Mouse (Mus musculus) spleen, embryonic (tissue): ENCODE data around the gene Id3.

Experiments
- CTCF ChIA-PET: fragments of 350-600 bp; sonication (Branson Sonifier 250); formaldehyde crosslinking; loops from one replicate; lab custom pipeline; 2022; lab: Charles Lee

Gene Id3

GRCm38 (mm10) chr4:136145362-136145885 is 2.1 kb downstream of the Id3 start:
- CTCF ChIA-PET: interaction anchor here (0.6 to 0.7 kb wide), 3 partner anchors 15 to 67 kb away, joined by 3 to 5 read pairs (median 3); no protein-coding TSS in a partner anchor

GRCm38 (mm10) chr4:136145991-136146711 is 2.9 kb downstream of the Id3 start:
- CTCF ChIA-PET: interaction anchor here (1.5 kb wide), 1 partner anchor 70 kb away, joined by 3 read pairs; no protein-coding TSS in a partner anchor

GRCm38 (mm10) chr4:136146712-136147154 is 3.4 kb downstream of the Id3 start:
- CTCF ChIA-PET: interaction anchor here (0.5 to 1.5 kb wide), 5 partner anchors 25 to 707 kb away, joined by 3 to 11 read pairs (median 5); no protein-coding TSS in a partner anchor

- CTCF ChIA-PET: interaction anchor here (0.6 to 1.5 kb wide), 6 partner anchors 21 to 271 kb away, joined by 3 to 6 read pairs (median 4); no protein-coding TSS in a partner anchor
These were observed 4.3 kb downstream of the Id3 start for GRCm38 (mm10) chr4:136147436-136148135.

GRCm38 (mm10) chr4:136148342-136149044 is 5.2 kb downstream of the Id3 start:
- CTCF ChIA-PET: interaction anchor here (0.6 to 1.0 kb wide), 4 partner anchors 12 to 272 kb away, joined by 3 to 5 read pairs (median 4); no protein-coding TSS in a partner anchor

- CTCF ChIA-PET: interaction anchor here (0.6 to 1.0 kb wide), 4 partner anchors 11 to 168 kb away, joined by 3 to 5 read pairs (median 4); no protein-coding TSS in a partner anchor
These were observed 5.7 kb downstream of the Id3 start for GRCm38 (mm10) chr4:136149045-136149379.

- CTCF ChIA-PET: interaction anchor here (0.6 to 0.7 kb wide), 2 partner anchors 14 to 82 kb away, joined by 3 read pairs; no protein-coding TSS in a partner anchor
These were observed 6.4 kb downstream of the Id3 start for GRCm38 (mm10) chr4:136149734-136150133.

GRCm38 (mm10) chr4:136150596-136150995 is 7.3 kb downstream of the Id3 start:
- CTCF ChIA-PET: no interaction called here

GRCm38 (mm10) chr4:136152821-136153220 is 9.5 kb downstream of the Id3 start:
- CTCF ChIA-PET: no interaction called here

- CTCF ChIA-PET: no interaction called here
These were observed 11.2 kb downstream of the Id3 start for GRCm38 (mm10) chr4:136154462-136154861.

GRCm38 (mm10) chr4:136158498-136158897 is 15.2 kb downstream of the Id3 start:
- CTCF ChIA-PET: interaction anchor here (1.3 to 1.6 kb wide), 3 partner anchors 86 to 89 kb away, joined by 3 to 9 read pairs (median 3); no protein-coding TSS in a partner anchor

- CTCF ChIA-PET: interaction anchor here (0.6 to 1.6 kb wide), 9 partner anchors 11 to 106 kb away, joined by 3 to 12 read pairs (median 3); no protein-coding TSS in a partner anchor
These were observed 16.6 kb downstream of the Id3 start for GRCm38 (mm10) chr4:136159802-136160397.

- CTCF ChIA-PET: interaction anchor here (0.5 to 2.1 kb wide), 9 partner anchors 12 to 93 kb away, joined by 3 to 13 read pairs (median 4); no protein-coding TSS in a partner anchor
These were observed 20.2 kb downstream of the Id3 start for GRCm38 (mm10) chr4:136163448-136163847.

GRCm38 (mm10) chr4:136164981-136165380 is 21.7 kb downstream of the Id3 start:
- CTCF ChIA-PET: interaction anchor here (0.6 kb wide), 1 partner anchor 29 kb away, joined by 3 read pairs; no protein-coding TSS in a partner anchor

GRCm38 (mm10) chr4:136167701-136168100 is 24.4 kb downstream of the Id3 start:
- CTCF ChIA-PET: interaction anchor here (0.5 kb wide), 1 partner anchor 20 kb away, joined by 3 read pairs; no protein-coding TSS in a partner anchor

- CTCF ChIA-PET: interaction anchor here (1.9 kb wide), 1 partner anchor 10 kb away, joined by 6 read pairs; no protein-coding TSS in a partner anchor
These were observed 27.1 kb downstream of the Id3 start for GRCm38 (mm10) chr4:136170401-136170800.

- CTCF ChIA-PET: interaction anchor here (0.6 to 1.9 kb wide), 2 partner anchors 9 to 25 kb away, joined by 6 to 11 read pairs; no protein-coding TSS in a partner anchor
These were observed 28.2 kb downstream of the Id3 start for GRCm38 (mm10) chr4:136171455-136171854.

- CTCF ChIA-PET: interaction anchor here (0.6 to 1.9 kb wide), 2 partner anchors 9 to 25 kb away, joined by 6 to 11 read pairs; no protein-coding TSS in a partner anchor
These were observed 28.8 kb downstream of the Id3 start, which contains the start of gene E2f2 for GRCm38 (mm10) chr4:136172011-136172541. TSS of gene E2f2 (plus strand) at chr4:136172394.

- CTCF ChIA-PET: interaction anchor here (0.6 kb wide), 1 partner anchor 30 kb away, joined by 3 read pairs; no protein-coding TSS in a partner anchor
These were observed 29.4 kb downstream of the Id3 start for GRCm38 (mm10) chr4:136172542-136173209.
